Mouse (Mus musculus) ES-Bruce4 (cell line): ENCODE measurements at regions not wholly inside any gene's neighbourhood (a gene's known extent, or its start where the extent isn't known, plus 50 kb on each side); places are given as distances from the start of the nearest gene placed in this dataset.

ENCODE experiments used
- H3K27ac ChIP-seq: 2 replicates; pipeline ENCODE4 v1.5.1; 2012; ENCODE audit warnings: low read length, inconsistent platforms; ENCODE audit not compliant: insufficient read depth
- H3K27me3 ChIP-seq: 2 replicates; pipeline ENCODE4 v1.6.1; 2012; ENCODE audit warnings: mild to moderate bottlenecking, low read length, inconsistent platforms; ENCODE audit not compliant: control insufficient read depth, poor library complexity, insufficient read depth, severe bottlenecking
- H3K36me3 ChIP-seq: 2 replicates; pipeline ENCODE4 v1.6.1; 2012; ENCODE audit warnings: inconsistent platforms, mild to moderate bottlenecking, low read length, moderate library complexity; ENCODE audit not compliant: control insufficient read depth, poor library complexity, insufficient read depth, severe bottlenecking
- H3K4me1 ChIP-seq: one replicate; pipeline ENCODE4 v1.8.1; 2011; ENCODE audit warnings: low read length; ENCODE audit not compliant: control insufficient read depth, insufficient read depth
- H3K4me3 ChIP-seq: 2 replicates; pipeline ENCODE4 v1.5.1; 2011; ENCODE audit warnings: low read depth, mild to moderate bottlenecking, low read length
- H3K9ac ChIP-seq: 2 replicates; pipeline ENCODE4 v1.6.1; 2012; ENCODE audit warnings: low read depth, mild to moderate bottlenecking, inconsistent platforms; ENCODE audit not compliant: poor library complexity, severe bottlenecking
- H3K9me3 ChIP-seq: replicated peaks from 2 replicates; pipeline ENCODE4 v1.6.1; 2012; ENCODE audit warnings: mild to moderate bottlenecking, low read length, inconsistent platforms; ENCODE audit not compliant: control insufficient read depth, poor library complexity, insufficient read depth, severe bottlenecking
- CTCF ChIP-seq: IDR thresholded peaks from one replicate; pipeline ENCODE4 v1.8.1; 2011; ENCODE audit warnings: low read depth, low read length
- EP300 ChIP-seq: IDR thresholded peaks from 2 replicates; pipeline ENCODE4 v1.6.1; 2011; ENCODE audit warnings: low read depth, low read length; ENCODE audit not compliant: insufficient read depth
- POLR2A ChIP-seq: IDR thresholded peaks from one replicate; pipeline ENCODE4 v1.8.1; 2011; ENCODE audit warnings: low read length; ENCODE audit not compliant: insufficient read depth

DNA sequence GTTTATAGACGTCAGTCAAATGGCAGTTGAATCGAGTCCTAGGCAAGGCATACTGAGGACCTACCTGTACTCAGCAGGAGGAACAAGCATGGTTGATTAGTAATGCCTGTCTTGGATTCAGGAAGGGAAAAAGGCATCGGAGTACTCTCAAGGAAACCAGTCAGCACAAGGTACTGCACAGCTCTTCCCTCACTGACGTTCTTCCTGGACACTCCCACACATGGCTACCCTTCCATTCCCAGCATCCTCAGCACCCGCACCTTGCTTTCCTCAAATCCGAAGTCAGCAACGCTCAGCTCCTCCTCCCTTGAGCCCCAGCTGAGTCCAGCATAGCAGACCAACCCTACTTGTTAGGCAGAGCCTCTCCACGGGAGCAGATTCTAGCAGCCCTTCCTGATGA lies 279.6 kb upstream of the Eef2kmt start:
- Histone ChIP-seq H3K9ac (no peak overlapping the region), H3K27me3 (no peaks in the 10 kb centered on the region), H3K36me3 (no peaks in the 10 kb centered on the region), H3K4me1 (no peaks in the 10 kb centered on the region), H3K27ac (no peak overlapping the region), H3K4me3 (peak overlapping the region; percentile 13; the same call in 1 of the 2 replicates), H3K9me3 (no peaks in the 10 kb centered on the region)
- TF ChIP-seq POLR2A: no peak
- no peak for TF ChIP-seq CTCF
- no peak for TF ChIP-seq EP300

DNA sequence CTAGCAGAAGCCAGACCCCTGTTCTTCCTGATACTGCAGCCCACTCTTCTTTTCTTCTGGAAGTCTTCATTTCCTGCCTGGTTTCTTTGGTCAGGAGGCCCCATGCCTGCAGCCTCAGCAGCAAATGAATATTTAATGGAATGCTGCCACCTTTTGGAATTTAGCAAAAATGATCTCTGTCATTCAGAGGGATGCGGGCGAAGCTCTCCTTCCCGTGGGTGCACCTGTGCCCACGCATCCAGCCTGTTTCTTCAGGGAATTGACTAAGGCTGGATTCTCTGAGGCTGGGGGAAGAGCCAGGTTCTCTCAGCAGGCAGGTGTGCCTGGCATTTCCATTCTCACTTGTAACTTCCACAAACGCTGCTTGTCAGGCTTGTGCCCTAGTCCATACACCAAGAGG lies 279.1 kb upstream of the Eef2kmt start:
- Histone ChIP-seq H3K4me1 (no peaks in the 10 kb centered on the region), H3K36me3 (no peaks in the 10 kb centered on the region), H3K9ac (no peak overlapping the region), H3K9me3 (no peaks in the 10 kb centered on the region), H3K27me3 (no peaks in the 10 kb centered on the region), H3K27ac (no peak overlapping the region), H3K4me3 (no peak overlapping the region)
- no peak for TF ChIP-seq POLR2A
- TF ChIP-seq EP300: no peak
- no peak for TF ChIP-seq CTCF

DNA sequence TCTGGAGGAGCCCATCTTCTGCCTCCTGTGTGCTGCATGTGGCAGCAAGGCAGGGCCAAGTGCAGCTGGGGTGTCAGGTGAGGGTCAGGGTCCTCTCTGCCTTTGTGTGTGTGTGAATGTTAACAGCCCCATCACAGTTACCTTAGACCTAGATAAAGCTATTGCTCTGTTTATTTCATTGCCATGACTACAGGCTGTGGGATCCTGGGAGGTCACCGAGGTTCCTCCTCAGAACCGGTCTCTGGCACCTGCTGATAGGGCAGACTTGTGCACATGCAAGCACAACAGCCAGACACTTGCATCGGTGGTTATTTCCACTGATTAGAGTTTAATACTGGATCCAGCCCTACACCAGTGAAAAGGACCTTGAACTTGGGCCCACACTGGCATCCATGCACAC lies 278.6 kb upstream of the Eef2kmt start:
- no peaks in the 10 kb centered on the region for H3K27me3 ChIP-seq
- no peaks in the 10 kb centered on the region for H3K36me3 ChIP-seq
- no peaks in the 10 kb centered on the region for H3K9me3 ChIP-seq
- TF ChIP-seq POLR2A (no peak), CTCF (no peak), EP300 (no peak)
- no peaks in the 10 kb centered on the region for H3K4me1 ChIP-seq
- H3K9ac ChIP-seq: no peak overlapping the region
- H3K4me3 ChIP-seq: no peak overlapping the region
- H3K27ac ChIP-seq: no peak overlapping the region

DNA sequence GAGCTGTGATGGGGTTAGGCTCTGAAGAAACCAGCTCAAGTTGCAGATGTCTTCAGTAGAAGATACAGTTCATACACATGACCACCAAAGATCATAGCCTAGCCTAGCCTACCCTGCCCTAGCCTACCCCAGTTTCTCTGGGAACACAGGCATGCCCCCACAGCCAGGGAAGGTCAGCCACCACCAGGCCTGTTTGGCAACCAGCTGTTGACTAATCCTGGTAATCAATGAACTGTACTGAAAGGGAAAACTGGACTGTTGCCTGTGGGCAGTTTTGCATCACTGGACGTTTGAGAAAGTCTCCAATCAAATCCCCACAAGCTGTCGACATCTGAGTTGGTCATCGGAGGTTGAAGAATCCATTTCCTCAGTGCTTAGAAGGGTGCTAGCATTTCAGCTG lies 276.5 kb upstream of the Eef2kmt start:
- TF ChIP-seq CTCF: no peak
- no peak for TF ChIP-seq POLR2A
- no peak for TF ChIP-seq EP300
- Histone ChIP-seq H3K36me3 (no peaks in the 10 kb centered on the region), H3K9ac (no peak overlapping the region), H3K4me3 (no peak overlapping the region), H3K9me3 (no peaks in the 10 kb centered on the region), H3K27ac (no peak overlapping the region), H3K27me3 (no peaks in the 10 kb centered on the region), H3K4me1 (no peaks in the 10 kb centered on the region)

DNA sequence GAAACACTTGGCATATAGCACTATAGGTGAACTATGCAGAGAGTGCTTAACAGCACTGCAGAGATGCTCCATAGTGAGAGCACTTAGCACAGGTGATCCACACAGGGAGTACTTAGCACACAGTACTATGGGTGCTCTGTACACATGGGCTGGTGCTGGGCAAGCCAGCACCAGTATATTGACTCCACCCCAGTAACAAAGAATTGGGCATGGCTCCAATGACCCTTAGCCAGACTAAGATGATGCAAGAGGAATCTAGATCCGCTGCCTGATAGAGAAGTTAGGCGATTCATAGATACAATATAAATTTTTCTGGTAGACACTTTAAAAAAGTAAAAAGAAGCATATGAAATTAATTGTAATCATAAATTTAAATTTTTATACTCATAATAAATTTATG lies 274.0 kb upstream of the Eef2kmt start:
- Histone ChIP-seq H3K36me3 (no peaks in the 10 kb centered on the region), H3K27me3 (no peaks in the 10 kb centered on the region), H3K9ac (no peak overlapping the region), H3K4me3 (no peak overlapping the region), H3K27ac (no peak overlapping the region), H3K4me1 (no peaks in the 10 kb centered on the region), H3K9me3 (no peaks in the 10 kb centered on the region)
- TF ChIP-seq EP300 (no peak), CTCF (no peak), POLR2A (no peak)

DNA sequence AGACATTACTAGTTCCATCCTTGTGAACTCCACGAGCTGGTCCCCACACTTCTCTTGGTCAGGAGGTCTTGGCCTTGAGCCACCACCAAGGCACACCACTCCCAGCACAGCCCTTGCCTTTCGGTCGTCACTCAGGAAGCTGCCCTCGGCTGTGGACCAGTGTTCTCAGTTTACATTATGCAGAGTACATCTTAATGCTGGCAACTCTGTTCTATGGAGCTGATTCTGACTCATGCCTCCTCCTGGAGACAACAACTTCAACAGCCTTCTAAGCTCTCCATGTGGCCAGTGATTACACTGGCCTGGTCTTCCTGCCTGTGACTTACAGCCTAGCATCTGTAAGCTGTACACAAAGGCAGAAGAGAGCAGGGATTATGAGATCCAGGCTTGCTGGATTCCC lies 272.2 kb upstream of the Eef2kmt start:
- no peak overlapping the region for H3K9ac ChIP-seq
- H3K27me3 ChIP-seq: no peaks in the 10 kb centered on the region
- no peak overlapping the region for H3K27ac ChIP-seq
- H3K4me3 ChIP-seq: no peak overlapping the region
- no peak for TF ChIP-seq EP300
- no peak for TF ChIP-seq CTCF
- no peak for TF ChIP-seq POLR2A
- no peaks in the 10 kb centered on the region for H3K4me1 ChIP-seq
- no peaks in the 10 kb centered on the region for H3K36me3 ChIP-seq
- no peaks in the 10 kb centered on the region for H3K9me3 ChIP-seq
